Mouse (Mus musculus): ENCODE measurements around the gene Trim44. TPM values are rescaled to one million over a fixed set of nuclear protein-coding genes. Genes with fewer than 3 reads are reported as not detected.

Trim44 gene
- total RNA-seq, 2 experiments from 2014 or later = 151 to 162 TPM

GRCm38 (mm10) chr2:102291533-102291932 lies 116.1 kb downstream of the Trim44 start:
- no peak for DNase-seq (ENCODE audit: low spot score in 2 of 2)

- peak in 1 of 2 experiments; percentile 64 for DNase-seq (ENCODE audit: low spot score in 2 of 2)
These were observed 117.6 kb downstream of the Trim44 start for GRCm38 (mm10) chr2:102290041-102290440.

GRCm38 (mm10) chr2:102288676-102289075 lies 119.0 kb downstream of the Trim44 start:
- no peak for DNase-seq (ENCODE audit: low spot score in 2 of 2)

- no peak for DNase-seq (ENCODE audit: low spot score in 2 of 2)
These were observed 120.3 kb downstream of the Trim44 start for GRCm38 (mm10) chr2:102287369-102287768.

GRCm38 (mm10) chr2:102282081-102282480 lies 125.5 kb downstream of the Trim44 start:
- no peak for DNase-seq (ENCODE audit: low spot score in 2 of 2)

GRCm38 (mm10) chr2:102279779-102280178 lies 127.8 kb downstream of the Trim44 start:
- DNase-seq (ENCODE audit: low spot score in 2 of 2) = no peak

- DNase-seq (ENCODE audit: low spot score in 2 of 2) = no peak
These were observed 129.7 kb downstream of the Trim44 start for GRCm38 (mm10) chr2:102277946-102278345.

- no peak for DNase-seq (ENCODE audit: low spot score in 2 of 2)
These were observed 134.3 kb downstream of the Trim44 start for GRCm38 (mm10) chr2:102273280-102273679.

GRCm38 (mm10) chr2:102267582-102268339 lies 139.9 kb downstream of the Trim44 start:
- no peak for DNase-seq (ENCODE audit: low spot score in 2 of 2)

GRCm38 (mm10) chr2:102266911-102267310 lies 140.7 kb downstream of the Trim44 start:
- no peak for DNase-seq (ENCODE audit: low spot score in 2 of 2)

- no peak for DNase-seq (ENCODE audit: low spot score in 2 of 2)
These were observed 148.5 kb downstream of the Trim44 start for GRCm38 (mm10) chr2:102259139-102259538.

GRCm38 (mm10) chr2:102258682-102259081 lies 148.9 kb downstream of the Trim44 start:
- no peak for DNase-seq (ENCODE audit: low spot score in 2 of 2)

GRCm38 (mm10) chr2:102257964-102258605 lies 149.5 kb downstream of the Trim44 start:
- peak in 1 of 2 experiments; percentile 35 for DNase-seq (ENCODE audit: low spot score in 2 of 2)

GRCm38 (mm10) chr2:102256591-102257335 lies 150.9 kb downstream of the Trim44 start:
- peak in 1 of 2 experiments; percentile 65 for DNase-seq (ENCODE audit: low spot score in 2 of 2)

GRCm38 (mm10) chr2:102256100-102256499 lies 151.5 kb downstream of the Trim44 start:
- DNase-seq (ENCODE audit: low spot score in 2 of 2) = peak in 1 of 2 experiments; percentile 37

- no peak for DNase-seq (ENCODE audit: low spot score in 2 of 2)
These were observed 154.4 kb downstream of the Trim44 start for GRCm38 (mm10) chr2:102253204-102253603.

- no peak for DNase-seq (ENCODE audit: low spot score in 2 of 2)
These were observed 155.0 kb downstream of the Trim44 start for GRCm38 (mm10) chr2:102252651-102253050.

Other genes starting within 250 kb of the Trim44 start
- 10 to 100 TPM; 10.5 to 12.2 TPM for gene Ldlrad3, start 221.4 kb downstream of the Trim44 start, total RNA-seq (2021)
- gene Fjx1, start 44.7 kb upstream of the Trim44 start, total RNA-seq (2021) = 10 to 100 TPM; 61.5 to 66.9 TPM
- gene Pamr1, start 142.2 kb upstream of the Trim44 start, total RNA-seq (2021) = 10 to 100 TPM in 1 of 2 experiments, 1 to 10 TPM in 1; 8.1 to 11.1 TPM

Measured in layer of hippocampus, postnatal 14 days (tissue).